In genomic region chr10:33375474-33376029, GRCm38 (mm10) we compare ENCODE assay signal across 15 mouse cellular contexts.
"Had no signal": no experiment of that assay in that cellular context is flagged by ENCODE, and none has a peak within 500 bp of the region (broad histone marks: within the 10 kb centered on the region; RNA-seq: fewer than 3 reads in every experiment).

No protein-coding gene starts in this region.

- H3K9ac ChIP-seq: limb, embryonic 15.5 days; liver, embryonic 12.5 days; lung, embryonic 14.5 days; midbrain, embryonic 12.5 days; neural tube, embryonic 12.5 days had no signal

- H3K9me3 ChIP-seq: limb, embryonic 15.5 days; liver, embryonic 12.5 days; megakaryocyte, embryonic 14.5 days; midbrain, embryonic 12.5 days; neural tube, embryonic 12.5 days had no signal

- H3K27ac ChIP-seq: layer of hippocampus, adult 2 months; left cerebral cortex, adult 2 months; limb, embryonic 15.5 days; liver, embryonic 12.5 days; macrophage; midbrain, embryonic 12.5 days; neural tube, embryonic 12.5 days had no signal

- H3K27me3 ChIP-seq: limb, embryonic 15.5 days; liver, embryonic 12.5 days; megakaryocyte, embryonic 14.5 days; midbrain, embryonic 12.5 days; neural tube, embryonic 12.5 days had no signal

- H3K4me1 ChIP-seq: limb, embryonic 15.5 days; liver, embryonic 12.5 days; megakaryocyte, embryonic 14.5 days; midbrain, embryonic 12.5 days; neural tube, embryonic 12.5 days had no signal

- H3K4me2 ChIP-seq: limb, embryonic 15.5 days; liver, embryonic 12.5 days; lung, embryonic 14.5 days; midbrain, embryonic 12.5 days; neural tube, embryonic 12.5 days had no signal

- DNase-seq: kidney, adult 18-20 months; kidney, postnatal 10 days; kidney, postnatal 4 days; lung, embryonic 14.5 days; lung, postnatal 14 days; thymus, adult 18-20 months; thymus, postnatal 14 days had no signal

- H3K4me3 ChIP-seq: layer of hippocampus, adult 2 months; left cerebral cortex, adult 2 months; limb, embryonic 15.5 days; liver, embryonic 12.5 days; megakaryocyte, embryonic 14.5 days; midbrain, embryonic 12.5 days; neural tube, embryonic 12.5 days had no signal

- H3K36me3 ChIP-seq: limb, embryonic 15.5 days; liver, embryonic 12.5 days; midbrain, embryonic 12.5 days; neural tube, embryonic 12.5 days had no signal

- ATAC-seq: liver, embryonic 12.5 days had no signal
